Mouse (Mus musculus) lung, postnatal 0 days (tissue): ENCODE results near the gene Chrna9.

Experiments used
- CTCF ChIP-seq: IDR thresholded peaks from 2 replicates; pipeline ENCODE4 v1.5.1; 2016; ENCODE audit warnings: antibody characterized with exemption, mild to moderate bottlenecking
- EP300 ChIP-seq: IDR thresholded peaks from 2 replicates; pipeline ENCODE4 v1.6.1; 2016; ENCODE audit warnings: antibody characterized with exemption, mild to moderate bottlenecking, control low read depth

DNA sequence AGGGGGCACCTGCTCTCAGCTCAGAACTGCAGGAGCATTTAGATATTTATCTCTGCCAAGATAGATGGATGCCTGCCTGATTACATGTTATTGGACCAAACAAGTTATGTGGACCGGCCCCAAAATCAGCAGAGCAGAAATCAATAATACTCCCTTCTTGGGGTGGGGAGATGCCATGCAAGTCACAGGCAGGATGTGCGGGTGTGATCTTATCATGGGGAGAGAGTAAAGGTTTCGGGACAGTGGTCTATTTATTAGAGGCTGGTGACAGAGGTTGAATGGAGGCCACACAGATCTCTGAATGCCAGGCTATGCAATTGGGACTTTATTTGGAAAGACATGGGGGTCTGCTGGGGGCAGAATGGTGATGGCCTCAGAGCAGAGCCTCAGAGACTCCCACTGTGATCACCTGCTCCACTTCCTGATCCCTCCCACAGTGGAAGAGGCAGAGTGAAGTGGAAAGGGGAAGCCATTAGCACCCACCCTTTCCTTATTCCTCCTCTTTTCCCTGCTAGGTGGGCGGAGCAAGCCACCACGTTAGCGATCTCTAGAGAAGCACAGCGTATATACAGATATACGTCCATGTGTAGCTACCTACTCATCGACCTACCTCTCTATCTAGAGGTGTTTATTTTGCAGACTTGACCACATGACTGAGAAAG lies 13.1 kb upstream of the Chrna9 start:
- TF ChIP-seq CTCF (no peak), EP300 (no peak)
